Mouse (Mus musculus) stomach, embryonic 15.5 days (tissue): Measurements from ENCODE around the gene Gm14137. TPM values are rescaled to one million over a fixed set of nuclear protein-coding genes. Genes with fewer than 3 reads are reported as not detected.

ENCODE experiments used
- ATAC-seq: fragments of 200-750 bp; cut with Nextera tagmentation; 2 replicates; pipeline ENCODE4 v1.8.0; 2017; ENCODE audit warnings: low read depth, moderate number of reproducible peaks, moderate TSS enrichment; ENCODE audit not compliant: insufficient read depth, low FRiP score
- H3K27ac ChIP-seq: fragments of 300-500 bp; sonication (generic); 2 replicates; pipeline ENCODE4 v1.5.1; 2015; ENCODE audit warnings: mild to moderate bottlenecking, inconsistent platforms
- H3K27me3 ChIP-seq: fragments of 300-500 bp; sonication (generic); replicated peaks from 2 replicates; pipeline ENCODE4 v1.6.1; 2015; ENCODE audit warnings: inconsistent platforms
- H3K36me3 ChIP-seq: fragments of 300-500 bp; sonication (generic); 2 replicates; pipeline ENCODE4 v1.6.1; 2015; ENCODE audit warnings: inconsistent platforms
- H3K4me1 ChIP-seq: fragments of 300-500 bp; sonication (generic); 2 replicates; pipeline ENCODE4 v1.6.1; 2015; ENCODE audit warnings: inconsistent platforms
- H3K4me2 ChIP-seq: fragments of 300-500 bp; sonication (generic); 2 replicates; pipeline ENCODE4 v1.6.1; 2015; ENCODE audit warnings: mild to moderate bottlenecking, inconsistent platforms
- H3K4me3 ChIP-seq: fragments of 300-500 bp; sonication (generic); replicated peaks from 2 replicates; pipeline ENCODE4 v1.5.1; 2015; ENCODE audit warnings: inconsistent platforms
- H3K9ac ChIP-seq: fragments of 300-500 bp; sonication (generic); 2 replicates; pipeline ENCODE4 v1.6.1; 2015; ENCODE audit warnings: inconsistent platforms
- H3K9me3 ChIP-seq: fragments of 300-500 bp; sonication (generic); 2 replicates; pipeline ENCODE4 v1.6.1; 2016; ENCODE audit warnings: inconsistent platforms
- WGBS: fragments of 180-500 bp; shearing (Covaris S2); methylation state at CpG from one replicate; pipeline ENCODE4 v1.1.7; 2015; 5-methylcytosine and 5-hydroxymethylcytosine counted together
- polyA plus RNA-seq: library from polyadenylated mRNA; unstranded; fragments of >200 nt; fragmentation: Nextera tagmentation; extraction: Ambion mirVana; gene quantifications from 2 replicates; pipeline ENCODE4 v1.2.1, GENCODE M21; 2015

The Gm14137 gene
- polyA plus RNA-seq = 0.90 and 1.1 TPM in 2 replicates

DNA sequence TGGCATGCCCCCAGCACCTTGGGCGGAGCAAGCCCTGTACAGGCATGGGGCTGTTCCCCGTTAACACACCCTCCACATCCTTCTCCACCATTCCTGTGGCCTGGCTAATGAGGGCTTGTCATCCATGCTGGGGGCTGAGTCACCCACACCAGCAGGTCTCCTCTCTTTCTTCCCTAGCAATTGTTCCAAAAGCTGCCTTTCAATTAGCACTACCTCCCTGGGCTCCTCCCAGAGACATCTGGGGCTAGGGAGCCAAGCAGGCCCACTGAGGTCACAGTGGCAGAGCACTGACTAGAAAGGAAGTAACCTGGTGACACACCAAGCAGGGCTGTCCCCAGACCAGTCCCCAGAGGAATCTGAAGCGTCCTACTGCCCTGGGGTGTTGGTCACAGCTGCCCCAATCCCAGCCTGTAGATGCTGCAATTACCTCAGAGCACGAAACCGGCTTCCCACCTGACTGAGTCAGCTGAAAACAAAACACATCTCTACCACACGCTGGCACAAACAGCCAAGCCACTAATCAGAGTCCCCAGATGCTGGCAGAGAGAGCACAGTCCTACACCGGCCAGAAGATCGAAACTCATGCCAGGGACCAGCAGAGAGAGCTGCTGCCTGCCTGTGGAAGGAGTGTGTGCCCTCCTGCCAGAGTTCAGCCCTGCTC, at the start of gene Gm14137:
Gene Gm14137 (plus strand): TSS at position 519 of the 661 bp plus-strand sequence.
- Histone ChIP-seq H3K27ac (0 out of 2 replicates have a peak within 1 kb of the TSS, but pooled peaks have one; percentile 16), H3K4me2 (no peak within 1 kb of the TSS), H3K9me3 (no peaks in the 10 kb centered on the region), H3K27me3 (no peaks in the 10 kb centered on the region), H3K4me1 (peaks cover 15% of the 10 kb centered on the region; the same call in 1 of the 2 replicates), H3K36me3 (0 out of 2 replicates have a peak, but pooled peaks cover 8% of the 10 kb centered on the region), H3K9ac (no peak within 1 kb of the TSS), H3K4me3 (no peak within 1 kb of the TSS)
- no peak for ATAC-seq
- 60% methylated on average over 8 of the region's 8 CpGs for WGBS

DNA sequence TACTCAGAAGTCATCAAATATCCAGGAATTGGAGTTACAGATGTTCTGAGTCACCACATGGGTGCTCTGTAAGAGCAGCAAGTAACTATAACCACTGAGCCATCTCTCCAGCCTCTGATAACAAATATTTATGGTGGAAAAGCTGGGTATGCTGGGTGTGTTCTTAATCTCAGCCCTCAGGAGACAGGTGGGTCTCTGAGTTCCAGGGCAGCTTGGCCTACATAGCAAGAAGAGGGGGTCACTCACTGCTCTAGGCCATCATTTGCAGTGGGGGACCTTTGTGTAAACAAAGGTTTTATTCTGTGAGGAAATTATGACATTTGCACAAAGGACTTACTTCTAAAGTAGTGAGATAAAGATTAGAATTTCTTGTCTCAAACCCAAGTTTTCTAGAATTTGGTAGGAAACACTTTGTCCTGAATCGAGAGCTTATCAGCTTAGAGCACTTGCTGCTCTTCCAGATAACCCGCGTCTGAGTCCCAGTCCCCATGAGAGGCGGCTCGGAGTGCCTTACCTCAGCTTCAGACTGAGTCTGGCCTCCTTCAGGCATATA, 37.9 kb upstream of the Gm14137 start:
- Histone ChIP-seq H3K36me3 (peaks cover 32% of the 10 kb centered on the region), H3K27ac (no peak overlapping the region), H3K4me1 (no peaks in the 10 kb centered on the region), H3K9me3 (no peaks in the 10 kb centered on the region), H3K9ac (no peak overlapping the region), H3K4me3 (no peak overlapping the region), H3K27me3 (no peaks in the 10 kb centered on the region), H3K4me2 (no peak overlapping the region)
- peak; percentile 85; the same call in 1 of the 2 replicates for ATAC-seq
- 77% methylated on average over 5 of the region's 5 CpGs for WGBS

DNA sequence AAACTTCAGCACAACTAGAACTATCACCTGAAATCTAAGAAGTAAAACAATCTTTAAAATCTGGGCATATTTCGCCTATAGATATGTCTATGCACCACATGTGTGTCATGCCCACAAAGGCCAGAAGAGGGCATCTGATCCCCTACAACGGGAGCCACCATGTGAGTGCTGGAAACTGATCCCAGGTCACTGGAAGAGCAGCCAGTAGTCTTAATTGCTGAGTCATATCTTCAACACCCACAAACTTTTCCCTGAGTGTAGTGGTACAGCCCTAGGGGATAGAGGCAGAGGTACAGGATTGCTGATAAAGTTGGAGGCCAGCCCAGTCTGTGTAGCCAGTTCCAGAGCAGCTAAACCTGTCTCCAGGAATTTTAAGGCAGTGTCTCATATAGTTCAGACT, 29.1 kb upstream of the Gm14137 start:
- WGBS = 95% methylated on average over 2 of the region's 2 CpGs
- Histone ChIP-seq H3K27me3 (no peaks in the 10 kb centered on the region), H3K9me3 (no peaks in the 10 kb centered on the region), H3K4me1 (no peaks in the 10 kb centered on the region), H3K36me3 (peaks cover 55% of the 10 kb centered on the region), H3K27ac (no peak overlapping the region), H3K4me2 (no peak overlapping the region), H3K9ac (no peak overlapping the region), H3K4me3 (no peak overlapping the region)
- ATAC-seq = no peak

DNA sequence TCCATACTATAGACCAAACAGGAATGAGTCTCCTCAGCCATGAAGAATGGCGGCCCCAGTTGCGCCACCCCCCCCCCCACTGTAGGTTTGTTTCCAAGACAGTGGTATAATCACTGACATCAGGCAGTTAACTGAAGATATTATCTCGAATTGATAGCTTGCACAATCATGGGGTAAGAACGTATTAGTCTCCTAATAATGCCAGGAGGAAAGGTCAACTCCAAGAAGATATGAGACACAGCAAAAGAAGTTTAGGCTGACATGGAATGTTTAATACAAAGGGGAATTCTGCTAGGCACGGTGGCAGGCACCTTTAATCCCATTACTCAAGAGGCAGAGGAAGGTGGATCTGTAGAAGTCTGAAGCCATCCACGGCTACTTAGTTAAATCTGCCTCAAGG, 27.9 kb upstream of the Gm14137 start:
- Histone ChIP-seq H3K27me3 (no peaks in the 10 kb centered on the region), H3K27ac (no peak overlapping the region), H3K4me2 (no peak overlapping the region), H3K9ac (no peak overlapping the region), H3K4me1 (no peaks in the 10 kb centered on the region), H3K9me3 (no peaks in the 10 kb centered on the region), H3K4me3 (no peak overlapping the region), H3K36me3 (peaks cover 63% of the 10 kb centered on the region)
- 87% methylated on average over 6 of the region's 6 CpGs for WGBS
- no peak for ATAC-seq

DNA sequence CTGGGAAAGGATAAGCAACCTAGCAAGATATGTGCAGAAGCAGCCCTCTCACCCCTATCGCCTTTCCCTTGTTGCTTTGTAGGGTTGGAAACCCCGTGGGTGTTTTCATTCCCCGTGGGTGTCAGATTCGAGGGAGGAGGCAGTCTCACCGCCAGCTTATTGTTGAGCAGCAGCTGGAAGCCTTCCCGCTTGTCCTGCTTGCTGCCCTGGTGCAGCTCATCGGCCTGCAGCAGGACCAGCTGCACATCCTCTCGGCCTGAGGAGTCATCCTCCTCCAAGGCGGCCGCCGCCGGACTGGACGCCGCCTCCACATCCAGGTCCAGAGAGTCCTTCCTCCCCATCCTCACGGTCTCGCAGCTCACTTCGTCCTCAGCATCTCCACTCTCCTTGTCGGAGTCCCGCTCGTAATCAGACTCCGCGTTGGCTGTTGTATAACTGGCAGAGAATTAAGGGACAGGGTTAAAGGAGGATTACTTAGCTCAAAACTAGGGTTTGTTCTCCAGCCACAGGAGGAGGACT, 27.1 kb upstream of the Gm14137 start:
- Histone ChIP-seq H3K4me3 (no peak overlapping the region), H3K36me3 (peaks cover 66% of the 10 kb centered on the region), H3K4me1 (no peaks in the 10 kb centered on the region), H3K9ac (no peak overlapping the region), H3K27me3 (no peaks in the 10 kb centered on the region), H3K27ac (no peak overlapping the region), H3K4me2 (no peak overlapping the region), H3K9me3 (no peaks in the 10 kb centered on the region)
- WGBS = 80% methylated on average over 22 of the region's 22 CpGs
- ATAC-seq = no peak

DNA sequence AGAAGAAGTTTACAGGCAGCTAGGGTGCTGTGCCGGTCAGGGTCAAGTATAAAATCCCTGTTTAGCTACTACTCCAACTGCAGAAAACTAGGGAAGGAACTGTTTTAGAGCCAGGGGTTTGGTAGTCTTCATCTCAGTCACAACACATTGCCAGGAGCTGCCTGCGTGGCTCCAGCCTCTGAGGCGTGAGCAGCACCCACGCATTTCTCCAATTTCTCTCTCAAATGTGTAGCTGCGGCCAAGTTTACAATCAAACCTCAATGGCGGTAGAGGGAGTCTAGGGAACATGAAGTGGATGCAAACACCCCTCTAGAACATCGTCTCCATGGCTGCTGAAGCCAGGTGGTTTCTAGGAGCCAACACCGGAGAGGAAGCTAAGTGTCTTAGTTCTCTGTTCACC, 26.5 kb upstream of the Gm14137 start:
- no peak overlapping the region for H3K4me2 ChIP-seq
- H3K9me3 ChIP-seq = no peaks in the 10 kb centered on the region
- no peaks in the 10 kb centered on the region for H3K4me1 ChIP-seq
- no peak overlapping the region for H3K4me3 ChIP-seq
- H3K36me3 ChIP-seq = peaks cover 64% of the 10 kb centered on the region
- no peak overlapping the region for H3K27ac ChIP-seq
- 84% methylated on average over 8 of the region's 8 CpGs for WGBS
- H3K27me3 ChIP-seq = no peaks in the 10 kb centered on the region
- ATAC-seq = no peak
- no peak overlapping the region for H3K9ac ChIP-seq

DNA sequence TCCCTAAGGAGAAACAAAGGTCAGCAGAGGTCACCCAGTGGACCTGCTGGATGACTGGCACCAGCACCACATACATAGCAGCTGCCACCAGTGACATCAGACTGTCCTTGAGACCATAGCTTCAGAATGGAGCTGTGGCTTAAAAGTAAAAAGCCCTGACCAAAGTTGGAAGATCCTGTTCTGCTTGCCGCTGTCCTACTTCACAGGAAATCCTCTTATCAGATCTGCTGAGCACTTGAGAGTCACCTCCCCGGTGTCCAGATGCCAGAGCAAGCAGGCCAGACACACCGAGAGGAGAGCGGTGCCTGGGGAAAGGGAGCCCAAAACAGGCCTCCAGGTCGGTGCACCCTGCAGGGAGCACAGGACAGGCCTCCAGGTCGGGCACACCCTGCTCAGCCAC, 22.1 kb upstream of the Gm14137 start:
- WGBS = 83% methylated on average over 6 of the region's 6 CpGs
- H3K4me3 ChIP-seq = no peak overlapping the region
- H3K27me3 ChIP-seq = no peaks in the 10 kb centered on the region
- no peaks in the 10 kb centered on the region for H3K9me3 ChIP-seq
- peaks cover 8% of the 10 kb centered on the region; the same call in 1 of the 2 replicates for H3K4me1 ChIP-seq
- peaks cover 37% of the 10 kb centered on the region; the same call in 1 of the 2 replicates for H3K36me3 ChIP-seq
- H3K9ac ChIP-seq = no peak overlapping the region
- no peak overlapping the region for H3K27ac ChIP-seq
- ATAC-seq = no peak
- H3K4me2 ChIP-seq = no peak overlapping the region

DNA sequence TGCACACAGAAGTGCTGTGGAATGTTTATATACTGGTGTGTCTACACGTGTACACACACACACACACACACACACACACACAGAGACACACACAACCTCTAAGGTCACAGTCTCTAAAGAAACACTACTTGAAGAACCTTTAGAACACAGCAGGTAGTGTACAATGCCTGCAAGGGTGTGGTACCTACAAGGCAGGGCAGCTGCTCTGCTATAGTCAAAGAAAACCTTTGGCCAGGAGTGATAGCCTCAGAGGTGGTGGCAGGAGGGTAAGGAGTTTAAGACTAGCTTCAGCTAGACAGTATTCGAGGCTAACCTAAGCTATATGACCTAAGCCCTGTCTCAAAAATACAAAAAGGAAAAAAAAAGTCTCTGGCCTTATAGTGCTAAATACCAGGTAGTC, 19.6 kb upstream of the Gm14137 start:
- peaks cover 22% of the 10 kb centered on the region; the same call in 1 of the 2 replicates for H3K36me3 ChIP-seq
- ATAC-seq = no peak; the same call in 1 of the 2 replicates
- H3K4me1 ChIP-seq = peaks cover 11% of the 10 kb centered on the region; the same call in 1 of the 2 replicates
- H3K4me2 ChIP-seq = no peak overlapping the region
- H3K4me3 ChIP-seq = no peak overlapping the region
- 0 out of 2 replicates have a peak overlapping the region, but pooled peaks have one; percentile 7 for H3K27ac ChIP-seq
- no peaks in the 10 kb centered on the region for H3K27me3 ChIP-seq
- H3K9me3 ChIP-seq = no peaks in the 10 kb centered on the region
- H3K9ac ChIP-seq = no peak overlapping the region
- 69% methylated on average over 2 of the region's 2 CpGs for WGBS

DNA sequence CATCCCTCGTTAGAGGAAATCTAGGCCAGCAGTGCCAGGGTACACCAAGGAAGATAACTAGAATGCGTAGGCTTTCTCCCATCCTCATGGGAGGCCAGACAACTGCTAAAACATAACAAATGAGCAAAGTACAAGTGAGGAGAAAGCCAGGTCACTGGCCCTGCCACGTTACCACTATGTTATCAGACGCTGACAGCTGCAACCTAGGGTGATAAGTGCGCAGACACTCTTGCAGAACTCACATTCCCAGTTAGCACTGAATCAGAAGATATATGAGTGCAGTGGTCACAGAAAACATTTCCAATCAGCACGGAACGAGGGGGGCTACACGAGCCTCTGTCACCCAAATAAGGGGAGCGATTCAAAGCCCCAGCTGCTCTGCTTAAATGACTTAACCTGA, 18.9 kb upstream of the Gm14137 start:
- Histone ChIP-seq H3K9ac (no peak overlapping the region), H3K27ac (no peak overlapping the region), H3K4me2 (peak overlapping the region; percentile 88), H3K27me3 (no peaks in the 10 kb centered on the region), H3K4me1 (peaks cover 11% of the 10 kb centered on the region; the same call in 1 of the 2 replicates), H3K36me3 (peaks cover 17% of the 10 kb centered on the region; the same call in 1 of the 2 replicates), H3K9me3 (no peaks in the 10 kb centered on the region), H3K4me3 (peak overlapping the region; percentile 99; the same call in 1 of the 2 replicates)
- peak; percentile 77; the same call in 1 of the 2 replicates for ATAC-seq
- 68% methylated on average over 9 of the region's 9 CpGs for WGBS

DNA sequence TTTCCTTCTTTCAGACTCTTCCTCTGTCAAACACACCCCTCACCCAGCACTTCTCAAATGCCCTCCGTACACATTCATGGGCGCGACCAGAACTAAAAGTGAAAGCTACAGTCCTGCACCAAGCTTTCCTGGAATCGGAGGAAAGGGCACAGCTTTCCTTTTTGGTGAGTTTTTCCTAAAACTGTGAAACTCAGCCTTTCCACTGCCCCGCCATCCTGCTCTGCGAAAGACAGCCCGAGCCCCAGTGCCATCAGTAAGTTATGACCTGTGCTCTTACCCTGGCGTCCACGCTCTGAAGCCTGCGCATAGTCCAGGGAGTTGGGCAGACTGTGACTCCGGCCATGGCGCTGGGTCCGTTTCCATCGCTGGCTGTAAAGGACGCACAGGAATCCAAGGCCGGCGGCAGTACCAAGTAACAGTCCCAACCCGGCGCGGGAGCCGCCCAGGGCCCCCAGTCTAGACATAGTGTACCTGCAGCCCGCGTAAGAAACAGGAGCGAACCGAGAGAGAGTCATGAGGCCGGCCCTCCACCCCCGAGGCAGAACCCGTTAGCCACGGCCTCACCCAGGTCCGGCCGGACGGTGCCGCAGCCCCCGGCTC, 18.1 kb upstream of the Gm14137 start:
- Histone ChIP-seq H3K36me3 (peaks cover 11% of the 10 kb centered on the region; the same call in 1 of the 2 replicates), H3K9ac (peak overlapping the region; percentile 92), H3K4me1 (peaks cover 11% of the 10 kb centered on the region; the same call in 1 of the 2 replicates), H3K27me3 (no peaks in the 10 kb centered on the region), H3K27ac (peak overlapping the region; percentile 35; the same call in 1 of the 2 replicates), H3K9me3 (no peaks in the 10 kb centered on the region), H3K4me3 (peak overlapping the region; percentile 99), H3K4me2 (peak overlapping the region; percentile 88)
- 4% methylated on average over 34 of the region's 34 CpGs for WGBS
- peak; percentile 29 for ATAC-seq

DNA sequence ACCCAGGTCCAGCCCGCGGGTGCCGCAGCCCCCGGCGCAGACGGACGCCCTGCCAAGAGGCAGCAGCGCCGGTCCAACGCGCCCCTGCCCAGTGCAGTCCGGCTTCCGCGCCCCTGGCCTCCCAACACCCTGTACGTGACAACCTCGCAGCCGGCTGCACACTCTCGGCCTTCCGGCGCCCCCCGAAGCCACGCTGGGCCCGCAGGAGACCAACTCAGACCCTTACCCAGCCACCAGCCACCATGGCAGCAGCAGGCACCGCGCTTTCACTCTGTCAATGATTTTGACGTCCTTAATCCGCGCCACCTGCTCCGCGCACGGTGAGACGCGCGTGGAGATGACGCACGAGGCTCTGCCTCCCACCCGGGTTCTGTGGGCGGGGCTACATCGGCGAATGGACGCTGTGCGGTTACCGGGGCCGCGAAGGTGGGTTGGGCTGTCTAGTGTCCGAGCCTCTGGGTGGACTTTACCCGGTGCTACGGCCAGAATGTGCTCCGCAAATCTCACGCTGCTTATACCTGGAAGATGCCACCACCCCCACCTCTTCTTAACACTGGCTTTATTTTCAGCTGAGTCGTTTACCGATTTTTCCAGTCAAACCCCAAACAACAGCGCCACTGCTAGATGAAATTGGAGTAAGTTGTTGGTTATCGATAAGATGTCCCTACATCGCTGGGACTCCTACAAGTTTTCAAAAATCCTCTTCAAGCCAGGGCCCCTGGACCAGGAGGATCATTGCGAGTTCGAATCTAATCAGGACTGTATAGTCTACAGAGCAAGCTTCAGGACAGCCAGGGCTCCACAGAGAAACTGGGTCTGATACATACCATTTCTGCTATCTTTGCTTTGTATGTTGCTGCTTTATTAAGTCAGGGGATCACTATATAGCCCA, 17.4 kb upstream of the Gm14137 start, which contains the start of gene Rmdn3:
Gene Rmdn3 (minus strand): TSS at position 354 of the 892 bp plus-strand sequence.
- ATAC-seq = peak; percentile 81
- Histone ChIP-seq H3K4me2 (peak within 1 kb of the TSS; percentile 88), H3K36me3 (peaks cover 5% of the 10 kb centered on the region; the same call in 1 of the 2 replicates), H3K9me3 (no peaks in the 10 kb centered on the region), H3K4me3 (peak within 1 kb of the TSS; percentile 99), H3K4me1 (peaks cover 11% of the 10 kb centered on the region; the same call in 1 of the 2 replicates), H3K27me3 (no peaks in the 10 kb centered on the region), H3K9ac (peak within 1 kb of the TSS; percentile 92), H3K27ac (peak within 1 kb of the TSS; percentile 35; the same call in 1 of the 2 replicates)
- under 1% methylated on average over 56 of the region's 57 CpGs for WGBS
